Mouse (Mus musculus) left cerebral cortex, postnatal 10 days (tissue): ENCODE results near the gene Dnajc8. TPM values are rescaled to one million over a fixed set of nuclear protein-coding genes. Genes with fewer than 3 reads are reported as not detected.

Experiments used
- DNase-seq, 2 experiments: peaks; one replicate each; pipeline ENCODE4 v3.0.0; 2021 to 2022; ENCODE audit warnings: low spot score in 2 of 2, mixed read lengths in 1 of 2; ENCODE audit errors: extremely low spot score in 1 of 2
- intact Hi-C: fragments of 180-260 bp; cut with DNase I; formaldehyde crosslinking; loops from one replicate; pipeline ENCODE4 v1.15.1; 2025
- total RNA-seq, 2 experiments: library from RNA; stranded (reverse); gene quantifications; 2 replicates each; pipeline ENCODE4 v1.2.3; 2021

The Dnajc8 gene
- 10 to 100 TPM; 74.6 to 83.5 TPM for total RNA-seq

DNA sequence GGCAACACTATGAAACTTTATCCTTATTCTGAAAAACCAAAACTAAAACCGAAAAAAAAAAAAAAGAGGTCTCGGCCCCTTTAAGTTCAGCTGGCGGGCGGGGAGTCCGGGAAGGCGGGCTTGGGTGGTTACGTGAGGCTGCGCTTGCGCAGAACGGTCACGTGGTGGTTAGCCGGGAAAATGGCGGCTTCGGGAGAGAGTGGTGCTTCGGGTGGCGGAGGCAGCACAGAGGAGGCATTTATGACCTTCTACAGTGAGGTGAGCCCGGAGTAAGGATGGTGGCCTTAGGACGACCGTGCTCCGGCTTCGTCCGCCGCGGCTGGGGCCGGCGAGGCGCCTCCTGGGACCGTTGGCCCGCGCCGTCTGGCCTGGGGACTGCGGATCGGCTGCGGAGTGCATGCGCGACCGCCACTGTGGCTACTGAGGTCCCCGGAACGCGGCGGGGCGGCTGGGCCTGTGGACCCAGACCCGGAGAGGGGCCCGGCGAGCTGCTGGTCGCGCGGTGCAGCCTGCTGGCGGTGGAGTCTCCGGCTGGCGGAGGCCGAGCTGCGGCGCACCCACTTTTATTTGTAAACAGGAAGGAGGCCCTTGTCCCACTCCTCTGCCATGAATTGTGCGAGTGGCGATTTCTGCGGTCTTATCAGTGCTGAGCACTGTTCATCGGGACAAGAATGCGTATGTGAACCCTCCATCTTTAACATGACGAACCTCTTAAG is at the start of gene Dnajc8:
Gene Dnajc8 (plus strand): TSS at position 145 of the 716 bp plus-strand sequence.
- intact Hi-C loops: no loop called here
- peak; percentile 90 to 97 for DNase-seq

DNA sequence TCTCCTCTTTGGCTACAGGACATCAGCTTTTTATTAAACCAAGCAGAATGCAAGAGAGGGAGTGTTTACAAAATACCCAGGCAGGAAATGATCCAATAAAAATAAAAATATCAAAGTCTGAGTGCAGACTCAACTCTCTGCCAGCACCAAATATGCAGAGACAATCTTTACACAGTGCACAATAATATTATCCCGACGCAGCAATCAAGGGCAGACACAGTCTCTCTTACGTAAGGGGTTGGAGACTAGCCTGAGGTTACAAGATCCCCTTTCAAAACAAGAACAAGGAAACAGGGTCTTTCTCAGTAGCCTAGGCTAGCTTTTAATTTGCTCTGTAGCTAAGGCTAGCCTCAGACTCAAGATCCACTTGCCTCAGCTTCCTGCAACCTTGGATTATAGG is 46.8 kb upstream of the Dnajc8 start:
- DNase-seq: no peak
- intact Hi-C loops: no loop called here

DNA sequence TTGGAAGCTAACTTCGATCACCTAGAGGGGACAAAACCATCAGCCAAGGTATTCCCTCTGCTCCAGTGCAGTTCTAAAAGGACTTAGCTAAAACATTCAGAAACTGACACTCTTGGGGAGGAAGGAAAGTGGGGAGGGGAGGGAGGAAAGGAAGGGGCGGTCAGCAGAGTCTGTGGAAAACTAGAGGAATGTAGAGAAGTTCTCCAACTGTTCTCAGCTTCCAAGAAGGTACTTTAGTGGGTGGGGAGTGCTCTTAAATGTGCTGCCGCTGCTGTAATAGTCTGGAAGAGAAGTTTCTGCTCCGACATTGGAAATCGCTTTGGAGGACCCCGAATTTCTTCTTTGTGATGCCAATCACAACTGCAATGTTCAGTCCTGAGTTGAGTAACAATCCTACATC is 46.4 kb upstream of the Dnajc8 start:
- intact Hi-C loops: no loop called here
- DNase-seq: no peak

DNA sequence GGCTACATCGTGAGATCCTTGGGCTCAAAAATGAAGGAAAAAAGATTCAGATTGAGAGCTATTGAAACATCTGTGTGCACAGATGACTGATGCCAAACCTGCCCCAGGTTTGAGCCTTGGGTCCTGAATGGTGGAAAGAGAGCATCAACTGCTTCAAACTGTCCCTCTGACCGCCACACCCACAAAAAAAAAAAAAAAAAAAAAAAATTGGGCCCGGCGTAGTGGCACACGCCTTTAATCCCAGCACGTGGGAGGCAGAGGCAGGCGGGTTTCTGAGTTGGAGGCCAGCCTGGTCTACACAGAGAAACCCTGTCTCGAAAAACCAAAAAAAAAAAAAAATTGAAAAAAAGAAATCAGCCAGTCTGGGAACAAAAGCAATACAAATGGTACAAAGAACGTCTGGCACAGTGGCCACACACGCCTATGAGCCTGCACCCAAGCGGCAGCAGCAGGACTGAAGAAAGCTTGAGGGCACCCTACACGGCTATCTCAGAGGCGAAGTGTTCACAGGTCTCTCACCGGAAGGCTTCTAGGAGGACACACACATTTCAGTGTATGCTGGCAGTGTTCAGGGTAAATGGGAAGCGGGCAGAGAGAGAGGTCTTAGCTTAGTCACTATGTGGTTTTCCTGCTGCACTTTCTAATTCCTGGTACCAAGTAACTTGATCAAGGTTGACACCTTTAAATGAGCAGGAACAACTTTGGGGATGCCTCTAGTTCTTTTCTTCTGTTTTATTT is 44.9 kb upstream of the Dnajc8 start:
- intact Hi-C loops: no loop called here
- no peak for DNase-seq

DNA sequence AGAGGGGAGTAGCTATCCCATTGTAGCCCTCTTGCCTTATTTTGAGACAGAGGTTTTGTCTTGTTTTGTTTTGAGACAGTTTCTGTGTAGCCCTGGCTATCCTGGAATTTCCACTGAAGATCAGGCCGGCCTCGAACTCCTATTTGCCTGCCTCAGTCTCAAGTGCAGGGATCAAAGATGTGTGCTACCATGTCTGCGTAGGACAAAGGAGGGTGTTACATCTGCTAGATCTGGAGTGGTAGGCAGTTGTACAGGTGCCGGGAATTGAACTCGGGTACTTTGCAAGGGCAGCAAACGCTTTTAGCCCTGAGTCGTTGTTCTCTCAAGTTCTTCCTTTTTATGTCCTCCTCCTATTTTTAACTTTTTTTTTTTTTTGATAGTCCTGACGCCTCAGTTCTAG is 44.3 kb upstream of the Dnajc8 start:
- intact Hi-C loops: no loop called here

DNA sequence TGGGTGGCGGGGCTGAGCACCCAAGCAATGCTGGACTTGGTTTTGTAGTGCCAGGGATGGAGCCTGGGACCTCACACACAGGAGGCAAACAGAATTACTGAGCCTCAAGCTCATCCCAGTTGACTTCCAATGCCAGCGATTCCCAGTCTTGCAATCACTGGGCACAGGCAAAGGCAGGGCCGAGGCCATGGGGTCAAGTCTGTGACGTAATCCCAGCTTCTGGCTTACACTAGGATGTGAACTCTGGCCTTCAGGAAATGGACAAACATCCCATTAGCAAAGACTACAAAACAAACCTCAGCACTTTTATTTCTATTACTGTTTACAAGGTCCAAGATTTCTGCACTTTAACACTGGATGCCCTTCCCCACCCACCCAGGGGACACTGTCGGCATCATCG is 43.6 kb upstream of the Dnajc8 start:
- intact Hi-C loops: no loop called here
- DNase-seq: no peak

More for the DNA sequence above, 44.3 kb upstream of the Dnajc8 start:
- no peak for DNase-seq

GRCm38 (mm10) chr4:132492178-132493060 is 42.9 kb upstream of the Dnajc8 start:
- DNase-seq: peak in 1 of 2 experiments; percentile 79
- intact Hi-C loops: no loop called here

GRCm38 (mm10) chr4:132494271-132494918 is 41.0 kb upstream of the Dnajc8 start:
- peak in 1 of 2 experiments; percentile 46 for DNase-seq

DNA sequence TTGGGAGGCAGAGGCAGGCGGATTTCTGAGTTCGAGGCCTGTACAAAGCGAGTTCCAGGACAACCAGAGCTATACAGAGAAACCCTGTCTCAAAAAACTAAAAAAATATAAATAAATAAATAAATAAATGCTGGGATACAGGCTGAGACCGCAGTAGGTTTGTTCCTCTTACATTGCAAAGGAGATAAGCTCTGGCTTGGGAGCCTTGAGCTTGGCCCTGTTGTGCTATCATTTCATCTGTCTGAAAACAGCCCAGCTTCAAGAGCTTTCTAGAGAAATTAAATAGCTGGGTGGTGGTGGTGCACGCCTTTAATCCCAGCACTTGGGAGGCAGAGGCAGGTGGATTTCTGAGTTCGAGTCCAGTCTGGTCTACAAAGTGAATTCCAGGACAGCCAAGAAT is 33.7 kb upstream of the Dnajc8 start:
- no peak for DNase-seq

More at GRCm38 (mm10) chr4:132494271-132494918, 41.0 kb upstream of the Dnajc8 start:
- intact Hi-C loops: no loop called here

DNA sequence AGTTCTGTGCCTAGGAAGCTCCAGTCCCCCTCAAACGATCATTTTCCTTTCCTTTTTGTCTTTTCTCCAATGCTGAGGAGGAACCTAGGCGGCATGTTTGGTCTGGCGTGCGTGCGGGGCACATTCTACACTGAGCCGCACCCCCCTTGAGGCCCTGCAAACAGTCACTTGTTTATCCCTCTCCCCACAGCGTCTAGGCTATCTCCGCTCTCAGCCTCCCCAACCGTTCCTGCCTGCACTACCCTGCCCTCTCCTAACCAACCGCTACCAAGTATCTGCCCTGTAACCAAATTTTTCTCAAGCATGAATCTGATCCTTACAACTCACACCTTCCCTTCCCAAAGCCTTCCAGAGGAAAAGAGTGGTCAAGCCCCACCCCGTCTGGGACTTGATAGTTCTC is 32.0 kb upstream of the Dnajc8 start:
- intact Hi-C loops: no loop called here
- DNase-seq: no peak

More for the DNA sequence above, 33.7 kb upstream of the Dnajc8 start:
- intact Hi-C loops: no loop called here

DNA sequence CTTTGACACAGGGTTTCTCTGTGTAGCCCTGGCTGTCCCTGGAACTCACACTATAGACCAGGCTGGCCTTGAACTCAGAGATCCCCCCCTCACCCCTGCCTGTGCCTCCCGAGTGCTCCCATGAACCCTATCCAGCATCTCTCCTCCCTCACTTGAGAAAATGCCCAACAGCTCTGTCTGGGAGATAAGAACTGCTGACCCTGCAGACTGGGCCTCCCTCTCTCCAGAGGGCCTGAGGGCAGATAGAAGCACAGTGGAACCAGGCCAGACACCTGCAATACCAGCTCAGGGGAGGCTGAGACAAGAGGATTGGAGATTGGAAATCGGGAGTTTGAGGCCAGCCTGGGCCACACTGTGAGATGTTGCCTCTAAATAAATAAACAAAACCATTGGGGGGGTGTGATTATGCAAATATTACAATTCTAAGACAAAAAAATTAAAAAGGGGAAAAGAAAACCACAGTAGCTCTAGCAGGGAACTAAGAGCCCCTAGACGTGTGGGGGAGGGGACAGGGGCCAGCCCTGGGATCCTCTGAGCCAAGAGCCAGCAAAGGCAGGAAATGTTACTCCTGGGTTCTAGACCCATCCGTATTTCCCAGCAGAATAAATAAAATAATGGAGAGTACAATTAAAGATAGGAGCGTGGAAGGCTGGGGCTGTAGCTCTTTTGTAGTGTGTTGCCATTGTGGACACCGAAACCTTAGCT is 30.2 kb upstream of the Dnajc8 start:
- DNase-seq: no peak
- intact Hi-C loops: no loop called here

DNA sequence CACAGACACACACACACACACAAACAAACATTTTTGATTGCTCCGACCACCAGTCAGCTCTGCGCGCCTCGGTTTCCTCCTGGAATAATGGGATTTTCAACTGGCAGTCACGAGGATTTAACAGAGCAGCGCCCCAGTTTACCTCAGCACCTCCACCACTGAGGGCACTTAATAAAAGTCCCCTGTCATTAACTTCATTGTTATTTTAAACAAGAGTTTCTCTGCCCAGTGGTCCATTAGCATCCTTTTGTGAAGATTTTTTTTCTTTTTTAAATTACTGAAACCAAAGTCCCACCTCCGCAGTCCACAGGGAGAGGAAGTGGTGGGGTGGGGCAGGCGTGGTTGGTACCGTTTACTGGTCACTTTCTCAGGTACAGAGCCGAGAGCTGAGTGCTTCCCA is 29.6 kb upstream of the Dnajc8 start:
- intact Hi-C loops: no loop called here
- DNase-seq: no peak

DNA sequence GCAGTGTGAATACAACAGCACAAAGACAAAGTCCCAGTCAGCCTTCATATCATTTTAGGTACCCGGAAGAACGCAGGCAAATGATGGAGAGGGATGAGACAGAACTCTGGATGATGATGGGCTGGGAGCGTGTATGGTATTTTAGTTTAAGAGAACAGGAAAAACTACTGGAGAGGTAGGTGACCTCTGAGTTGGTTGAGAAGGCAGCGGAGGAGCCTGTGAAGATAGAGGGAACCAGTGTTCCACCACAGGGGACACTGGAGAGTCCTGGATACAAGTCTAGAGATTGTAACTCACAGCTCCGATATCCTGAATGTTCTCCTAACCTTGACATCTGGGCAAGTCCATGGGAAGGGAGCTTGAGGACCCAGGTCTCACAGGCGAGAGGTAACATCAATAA is 29.1 kb upstream of the Dnajc8 start:
- intact Hi-C loops: no loop called here
- no peak for DNase-seq

DNA sequence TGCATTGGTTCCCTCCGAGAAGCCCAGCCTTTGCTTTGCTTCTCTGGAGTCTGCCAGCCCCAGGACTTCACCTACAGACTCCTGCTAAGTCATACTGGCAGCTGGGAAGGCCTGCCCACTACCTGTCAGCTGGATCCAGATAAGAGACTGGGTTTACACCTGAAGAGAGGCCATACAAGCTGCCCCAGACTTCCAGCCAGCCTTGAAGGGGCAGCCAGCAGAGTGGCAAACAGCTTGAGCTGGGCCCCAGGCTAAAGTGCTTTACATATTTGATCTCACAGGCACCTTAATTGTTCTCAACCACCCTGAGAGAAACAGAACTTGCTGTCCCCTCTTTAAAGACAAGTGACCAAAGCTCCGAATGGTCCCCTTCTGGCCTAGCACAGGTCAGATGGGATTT is 28.1 kb upstream of the Dnajc8 start:
- intact Hi-C loops: no loop called here
- no peak for DNase-seq

DNA sequence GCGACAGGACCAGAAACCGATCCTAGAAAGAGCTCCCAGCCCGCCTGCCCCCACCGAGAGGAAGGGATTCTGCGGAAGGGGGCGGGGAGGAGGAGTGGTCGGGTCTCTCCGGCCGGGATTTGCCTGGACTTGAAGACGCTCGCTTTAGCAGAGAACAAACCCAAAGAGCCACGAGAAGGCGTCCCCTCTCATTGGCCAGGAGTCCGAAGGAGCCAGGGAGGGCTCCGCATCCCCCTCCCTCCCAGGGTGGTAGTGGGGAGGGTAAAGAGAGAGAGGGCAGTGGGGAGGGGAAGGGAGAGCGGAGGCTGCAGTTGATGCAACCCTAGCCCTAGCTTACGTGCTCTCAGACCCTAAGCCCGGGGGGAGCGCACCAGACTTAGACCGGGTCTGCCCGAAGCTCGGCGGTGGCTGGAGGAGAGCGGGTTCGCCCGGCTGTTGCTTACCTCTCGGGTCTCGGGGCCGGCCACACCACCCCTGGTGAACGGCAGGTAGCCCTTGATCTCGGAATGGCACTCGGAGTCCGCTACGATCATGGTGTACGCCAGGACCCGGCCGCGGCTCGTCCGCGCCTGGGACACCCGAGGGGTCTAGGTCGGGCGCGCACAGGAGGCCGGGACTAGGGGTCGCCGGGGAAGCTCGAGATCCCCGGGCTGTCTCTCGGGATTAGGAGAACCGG is 25.6 kb upstream of the Dnajc8 start:
- DNase-seq: peak; percentile 73 to 92
- intact Hi-C loops: loop anchor here (2.0 to 10.0 kb wide), 3 partner anchors 47 to 155 kb away; partner anchors contain the start of genes Med18, Phactr4 and Rcc1

GRCm38 (mm10) chr4:132510352-132510798 is 25.0 kb upstream of the Dnajc8 start, which contains the start of gene Sesn2:
Gene Sesn2 (minus strand): TSS chr4:132510501.
- intact Hi-C loops: loop anchor here (5.0 to 10.0 kb wide), 2 partner anchors 88 to 156 kb away; partner anchors contain the start of genes Phactr4 and Rcc1
- peak; percentile 95 to 98 for DNase-seq

DNA sequence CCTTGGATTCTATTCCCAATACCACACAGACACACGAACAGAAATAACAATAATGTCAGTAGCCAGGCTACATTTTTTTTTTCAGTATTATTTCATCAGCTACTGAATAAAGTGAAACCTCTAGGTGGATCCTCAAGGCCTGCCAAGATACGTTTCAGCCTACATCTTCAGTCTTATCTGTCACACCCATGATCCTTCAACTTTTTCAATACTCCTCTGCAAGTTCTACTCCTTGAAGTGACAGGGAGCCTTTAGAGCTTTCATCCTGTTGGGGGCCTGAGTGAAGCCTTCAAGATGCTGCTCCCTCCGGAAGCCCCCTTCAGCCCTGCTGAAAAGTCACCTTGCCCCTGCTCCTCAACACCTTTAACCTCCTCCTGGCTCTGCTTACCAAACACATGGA is 23.3 kb upstream of the Dnajc8 start:
- intact Hi-C loops: loop anchor here (5.0 to 10.0 kb wide), 2 partner anchors 90 to 157 kb away; partner anchors contain the start of genes Phactr4 and Rcc1
- DNase-seq: no peak
